Comparison of ENCODE assay signal across 11 mouse cellular contexts in genomic region chr13:27399061-27399724, GRCm38 (mm10). TPM values are rescaled to one million over a fixed set of nuclear protein-coding genes. Genes with fewer than 3 reads are reported as not detected.
DNase-seq lines count a peak whose midpoint lies in the region; ATAC-seq lines count a peak whose summit lies in the region.
"Had no signal": no experiment of that assay in that cellular context is flagged by ENCODE, and none has a peak within 500 bp of the region (broad histone marks: within the 10 kb centered on the region; RNA-seq: fewer than 3 reads in every experiment).

No protein-coding gene starts in this region.

- H3K27ac ChIP-seq in limb, embryonic 11.5 days (replicated peaks; ENCODE audit: low read depth, low read length): no peak overlapping the region
- H3K27ac ChIP-seq in limb, embryonic 10.5 days: no peak overlapping the region
- no peak overlapping the region for H3K27ac ChIP-seq in hindbrain, embryonic 14.5 days
- H3K27ac ChIP-seq: lung, embryonic 15.5 days had no signal

- H3K4me2 ChIP-seq in limb, embryonic 11.5 days (ENCODE audit: low read depth, severe bottlenecking): no peak overlapping the region
- H3K4me2 ChIP-seq in hindbrain, embryonic 14.5 days (replicated peaks): no peak overlapping the region
- H3K4me2 ChIP-seq: lung, embryonic 15.5 days had no signal

- WGBS in limb, embryonic 11.5 days: 86% methylated on average over 7 of the region's 7 CpGs
- WGBS in limb, embryonic 10.5 days: 89% methylated on average over 7 of the region's 7 CpGs
- WGBS in hindbrain, embryonic 14.5 days: 86% methylated on average over 7 of the region's 7 CpGs

- no peak overlapping the region for H3K4me3 ChIP-seq in limb, embryonic 11.5 days (ENCODE audit: low read depth, low read length)
- H3K4me3 ChIP-seq in limb, embryonic 10.5 days: no peak overlapping the region
- no peak overlapping the region for H3K4me3 ChIP-seq in hindbrain, embryonic 14.5 days (replicated peaks; ENCODE audit: low read length)
- H3K4me3 ChIP-seq: lung, embryonic 15.5 days had no signal

- H3K9ac ChIP-seq in limb, embryonic 11.5 days (ENCODE audit: low read length): no peak overlapping the region
- H3K9ac ChIP-seq in hindbrain, embryonic 14.5 days: no peak overlapping the region
- H3K9ac ChIP-seq: lung, embryonic 15.5 days had no signal

- H3K27me3 ChIP-seq in limb, embryonic 11.5 days (ENCODE audit: control insufficient read depth, insufficient read depth, low read length): no peaks in the 10 kb centered on the region
- H3K27me3 ChIP-seq in limb, embryonic 10.5 days (ENCODE audit: low read depth, poor library complexity, severe bottlenecking): no peaks in the 10 kb centered on the region
- H3K27me3 ChIP-seq in hindbrain, embryonic 14.5 days (ENCODE audit: control insufficient read depth, insufficient read depth, low read length): no peaks in the 10 kb centered on the region
- H3K27me3 ChIP-seq: lung, embryonic 15.5 days had no signal

- no peaks in the 10 kb centered on the region for H3K36me3 ChIP-seq in limb, embryonic 11.5 days (ENCODE audit: control insufficient read depth, insufficient read depth, low read length)
- H3K36me3 ChIP-seq in limb, embryonic 10.5 days: no peaks in the 10 kb centered on the region
- H3K36me3 ChIP-seq in hindbrain, embryonic 14.5 days (replicated peaks; ENCODE audit: control insufficient read depth, insufficient read depth): no peaks in the 10 kb centered on the region
- H3K36me3 ChIP-seq: lung, embryonic 15.5 days had no signal

- H3K4me1 ChIP-seq in limb, embryonic 11.5 days (ENCODE audit: control insufficient read depth, insufficient read depth, low read length): no peaks in the 10 kb centered on the region
- no peaks in the 10 kb centered on the region for H3K4me1 ChIP-seq in limb, embryonic 10.5 days
- no peaks in the 10 kb centered on the region for H3K4me1 ChIP-seq in hindbrain, embryonic 14.5 days (replicated peaks; ENCODE audit: control insufficient read depth, insufficient read depth, low read length)
- H3K4me1 ChIP-seq: lung, embryonic 15.5 days had no signal

- peak; percentile 33 for DNase-seq in limb, embryonic 11.5 days (ENCODE audit: low spot score)
- DNase-seq in limb, embryonic 10.5 days (ENCODE audit: low spot score): no peak
- peak; percentile 56 for DNase-seq in embryo, embryonic 11 days
- peak; percentile 54 for DNase-seq in hindbrain, embryonic 14.5 days (ENCODE audit: low spot score)
- peak; percentile 2 for DNase-seq in telencephalon, adult 2 months (ENCODE audit: low read depth, low spot score)
- no peak for DNase-seq in lung, postnatal 4 days

- no peaks in the 10 kb centered on the region for H3K9me3 ChIP-seq in limb, embryonic 11.5 days (ENCODE audit: control insufficient read depth, low read length)
- H3K9me3 ChIP-seq in limb, embryonic 10.5 days (replicated peaks): no peaks in the 10 kb centered on the region
- H3K9me3 ChIP-seq in hindbrain, embryonic 14.5 days (ENCODE audit: control insufficient read depth, low read length): no peaks in the 10 kb centered on the region
- H3K9me3 ChIP-seq: lung, embryonic 15.5 days had no signal

- ATAC-seq in limb, embryonic 11.5 days (ENCODE audit: insufficient number of reproducible peaks, low FRiP score, low TSS enrichment, low read depth): no peak
- peak; percentile 85 for ATAC-seq in hindbrain, embryonic 14.5 days (ENCODE audit: low FRiP score)
- ATAC-seq in erythroid progenitor cell, adult 5-6 weeks (replicated peaks; ENCODE audit: low FRiP score, poor library complexity, severe bottlenecking): no peak
- no peak for ATAC-seq in megakaryocyte progenitor cell, adult 5-6 weeks (replicated peaks; ENCODE audit: poor library complexity)

RNA-seq across cellular contexts. Expression of gene Prl2b1, which starts 8.5 kb away (rescaled TPM):
- not detected in 2 replicates for polyA plus RNA-seq in limb, embryonic 11.5 days (2014; fragmentation: Nextera tagmentation; extraction: Ambion mirVana)
- polyA plus RNA-seq in limb, embryonic 10.5 days (2016; fragmentation: Nextera tagmentation; extraction: Ambion mirVana): not detected in 2 replicates
- not detected in 2 replicates for polyA plus RNA-seq in hindbrain, embryonic 14.5 days (2014; fragmentation: Nextera tagmentation; extraction: Ambion mirVana)
- not detected in 2 replicates for total RNA-seq in erythroid progenitor cell, adult 5-6 weeks (2015; ENCODE audit: low replicate concordance)
- total RNA-seq in erythroid progenitor cell, adult 5-6 weeks (2017; ENCODE audit: low replicate concordance): not detected in 2 replicates
- not detected in 2 replicates for total RNA-seq in megakaryocyte progenitor cell, adult 5-6 weeks (2015)
- not detected in 2 replicates for total RNA-seq in megakaryocyte progenitor cell, adult 5-6 weeks (2017)
- total RNA-seq: gastrocnemius, adult 18-20 months; layer of hippocampus, postnatal 14 days had no signal
- polyA plus RNA-seq: lung, embryonic 15.5 days had no signal

RNA-seq across cellular contexts. Expression of gene Prl8a6, which starts 39.3 kb away (rescaled TPM):
- not detected in 2 replicates for polyA plus RNA-seq in limb, embryonic 11.5 days (2014; fragmentation: Nextera tagmentation; extraction: Ambion mirVana)
- not detected in 2 replicates for polyA plus RNA-seq in limb, embryonic 10.5 days (2016; fragmentation: Nextera tagmentation; extraction: Ambion mirVana)
- polyA plus RNA-seq in hindbrain, embryonic 14.5 days (2014; fragmentation: Nextera tagmentation; extraction: Ambion mirVana): not detected in 2 replicates
- total RNA-seq in erythroid progenitor cell, adult 5-6 weeks (2015; ENCODE audit: low replicate concordance): not detected in 2 replicates
- total RNA-seq in erythroid progenitor cell, adult 5-6 weeks (2017; ENCODE audit: low replicate concordance): not detected in 2 replicates
- total RNA-seq in megakaryocyte progenitor cell, adult 5-6 weeks (2015): not detected in 2 replicates
- total RNA-seq in megakaryocyte progenitor cell, adult 5-6 weeks (2017): not detected in 2 replicates
- total RNA-seq: gastrocnemius, adult 18-20 months; layer of hippocampus, postnatal 14 days had no signal
- polyA plus RNA-seq: lung, embryonic 15.5 days had no signal

RNA-seq across cellular contexts. Expression of gene Prl8a2, which starts 53.7 kb away (rescaled TPM):
- polyA plus RNA-seq in limb, embryonic 11.5 days (2014; fragmentation: Nextera tagmentation; extraction: Ambion mirVana): not detected in 2 replicates
- not detected in 2 replicates for polyA plus RNA-seq in limb, embryonic 10.5 days (2016; fragmentation: Nextera tagmentation; extraction: Ambion mirVana)
- polyA plus RNA-seq in hindbrain, embryonic 14.5 days (2014; fragmentation: Nextera tagmentation; extraction: Ambion mirVana): not detected in 2 replicates
- not detected in 2 replicates for total RNA-seq in erythroid progenitor cell, adult 5-6 weeks (2015; ENCODE audit: low replicate concordance)
- total RNA-seq in erythroid progenitor cell, adult 5-6 weeks (2017; ENCODE audit: low replicate concordance): not detected in 2 replicates
- total RNA-seq in megakaryocyte progenitor cell, adult 5-6 weeks (2015): not detected in 2 replicates
- total RNA-seq in megakaryocyte progenitor cell, adult 5-6 weeks (2017): not detected in 2 replicates
- total RNA-seq: gastrocnemius, adult 18-20 months; layer of hippocampus, postnatal 14 days had no signal
- polyA plus RNA-seq: lung, embryonic 15.5 days had no signal

Comparison
In these comparisons a context has a peak if more than half of its experiments do, and no peak if none do; other contexts are left out.
1. DNase-seq: peak in limb, embryonic 11.5 days (single experiment), embryo, embryonic 11 days (single experiment), hindbrain, embryonic 14.5 days (single experiment) and telencephalon, adult 2 months (single experiment); none in limb, embryonic 10.5 days (single experiment) and lung, postnatal 4 days (0 of 2).